Mouse (Mus musculus) MEL (cell line): Measurements from ENCODE around the gene Fbxw7. TPM values are rescaled to one million over a fixed set of nuclear protein-coding genes. Genes with fewer than 3 reads are reported as not detected.
A peak's percentile ranks its signal among the peaks of the same experiment; 100 is the strongest.

Experiments
- DNase-seq: peaks from one replicate; pipeline ENCODE4 v3.0.0; 2011; ENCODE audit warnings: low read depth, low spot score
- H3K27ac ChIP-seq: 2 replicates; pipeline ENCODE4 v1.5.1; 2012; ENCODE audit warnings: low read depth, mild to moderate bottlenecking, control low read depth, low read length, moderate library complexity; ENCODE audit not compliant: control insufficient read depth
- H3K27me3 ChIP-seq, 2 experiments: fragments of 150-350 bp in 1 of 2; sonication (generic) in 1 of 2; 2 replicates each; pipeline ENCODE4 v1.6.1; 2012; ENCODE audit warnings: low read length in 2 of 2, mild to moderate bottlenecking in 2 of 2, improper control_type of control experiment in 1 of 2, moderate library complexity in 1 of 2; ENCODE audit not compliant: insufficient read depth in 2 of 2, control insufficient read depth in 1 of 2
- H3K36me3 ChIP-seq, 2 experiments: 2 replicates each; pipeline ENCODE4 v1.6.1; 2012 to 2014; ENCODE audit warnings: low read length in 2 of 2, improper control_type of control experiment in 1 of 2, inconsistent platforms in 1 of 2, mild to moderate bottlenecking in 1 of 2; ENCODE audit not compliant: insufficient read depth in 2 of 2, control insufficient read depth in 1 of 2
- H3K4me1 ChIP-seq, 2 experiments: fragments of 150-350 bp in 1 of 2; sonication (generic) in 1 of 2; 2 replicates each; pipeline ENCODE4 v1.6.1; 2012; ENCODE audit warnings: low read length in 2 of 2, improper control_type of control experiment in 1 of 2, mild to moderate bottlenecking in 1 of 2; ENCODE audit not compliant: insufficient read depth in 2 of 2, control insufficient read depth in 1 of 2
- H3K4me3 ChIP-seq, 2 experiments: fragments of 150-350 bp in 1 of 2; sonication (generic) in 1 of 2; 2 replicates each; pipeline ENCODE4 v1.5.1; 2012; ENCODE audit warnings: low read depth in 2 of 2, low read length in 2 of 2, mild to moderate bottlenecking in 2 of 2, moderate library complexity in 2 of 2, control low read depth in 1 of 2, improper control_type of control experiment in 1 of 2; ENCODE audit not compliant: control insufficient read depth in 1 of 2, insufficient read depth in 1 of 2
- H3K79me2 ChIP-seq: 2 replicates; pipeline ENCODE4 v1.6.1; 2012; ENCODE audit warnings: mild to moderate bottlenecking, low read length, moderate library complexity; ENCODE audit not compliant: control insufficient read depth, poor library complexity, insufficient read depth
- H3K9ac ChIP-seq: 2 replicates; pipeline ENCODE4 v1.6.1; 2012; ENCODE audit warnings: low read depth, mild to moderate bottlenecking, control low read depth, low read length, moderate library complexity; ENCODE audit not compliant: control insufficient read depth, poor library complexity, severe bottlenecking
- H3K9me3 ChIP-seq: fragments of 150-350 bp; sonication (generic); replicated peaks from 2 replicates; pipeline ENCODE4 v1.6.1; 2012; ENCODE audit warnings: mild to moderate bottlenecking, low read length, improper control_type of control experiment, moderate library complexity; ENCODE audit not compliant: insufficient read depth
- BHLHE40 ChIP-seq: IDR thresholded peaks from 2 replicates; pipeline ENCODE4 v1.6.1; 2012; ENCODE audit warnings: low read depth, mild to moderate bottlenecking, inconsistent platforms, low read length, improper control_type of control experiment, borderline replicate concordance
- ELF1 ChIP-seq: IDR thresholded peaks from 2 replicates; pipeline ENCODE4 v1.6.1; 2014; ENCODE audit warnings: low read depth, mild to moderate bottlenecking, inconsistent platforms, low read length, improper control_type of control experiment, moderate library complexity
- EP300 ChIP-seq, 2 experiments: IDR thresholded peaks; 2 replicates each; pipeline ENCODE4 v1.6.1; 2011; ENCODE audit warnings: improper control_type of control experiment in 2 of 2, low read length in 2 of 2, low read depth in 1 of 2, mild to moderate bottlenecking in 1 of 2
- ETS1 ChIP-seq: IDR thresholded peaks from 2 replicates; pipeline ENCODE4 v1.6.1; 2012; ENCODE audit warnings: low read depth, mild to moderate bottlenecking, inconsistent platforms, low read length, improper control_type of control experiment, moderate library complexity
- GABPA ChIP-seq: IDR thresholded peaks from 2 replicates; pipeline ENCODE4 v1.6.1; 2012; ENCODE audit warnings: low read depth, mild to moderate bottlenecking, inconsistent platforms, low read length, improper control_type of control experiment, moderate library complexity
- GATA1 ChIP-seq: IDR thresholded peaks from 2 replicates; pipeline ENCODE4 v1.6.1; 2011; ENCODE audit warnings: low read depth, low read length, improper control_type of control experiment
- HCFC1 ChIP-seq: IDR thresholded peaks from 2 replicates; pipeline ENCODE4 v1.6.1; 2012; ENCODE audit warnings: low read depth, mild to moderate bottlenecking, inconsistent platforms, low read length, improper control_type of control experiment, moderate library complexity
- JUND ChIP-seq: IDR thresholded peaks from 2 replicates; pipeline ENCODE4 v1.6.1; 2011; ENCODE audit warnings: low read depth, mild to moderate bottlenecking, improper control_type of control experiment, low read length
- MAFK ChIP-seq: IDR thresholded peaks from 2 replicates; pipeline ENCODE4 v1.6.1; 2011; ENCODE audit warnings: low read depth, mild to moderate bottlenecking, low read length, improper control_type of control experiment, borderline replicate concordance
- MEF2A ChIP-seq: IDR thresholded peaks from 2 replicates; pipeline ENCODE4 v1.6.1; 2014; ENCODE audit warnings: low read depth, mild to moderate bottlenecking, inconsistent platforms, low read length, improper control_type of control experiment; ENCODE audit not compliant: poor library complexity, insufficient replicate concordance, severe bottlenecking; ENCODE audit errors: extremely low read depth
- RAD21 ChIP-seq: IDR thresholded peaks from 2 replicates; pipeline ENCODE4 v1.6.1; 2011; ENCODE audit warnings: mild to moderate bottlenecking, low read depth, low read length, improper control_type of control experiment
- RCOR1 ChIP-seq: IDR thresholded peaks from 2 replicates; pipeline ENCODE4 v1.6.1; 2012; ENCODE audit warnings: low read depth, mild to moderate bottlenecking, inconsistent platforms, low read length, improper control_type of control experiment
- UBTF ChIP-seq: IDR thresholded peaks from 2 replicates; pipeline ENCODE4 v1.6.1; 2012; ENCODE audit warnings: low read depth, mild to moderate bottlenecking, inconsistent platforms, low read length, improper control_type of control experiment, moderate library complexity, borderline replicate concordance; ENCODE audit not compliant: insufficient read depth
- USF2 ChIP-seq, 2 experiments: IDR thresholded peaks; 2 replicates each; pipeline ENCODE4 v1.6.1; 2011 to 2012; ENCODE audit warnings: improper control_type of control experiment in 2 of 2, low read length in 2 of 2, borderline replicate concordance in 1 of 2, inconsistent platforms in 1 of 2, low read depth in 1 of 2, mild to moderate bottlenecking in 1 of 2; ENCODE audit not compliant: insufficient read depth in 1 of 2
- ZC3H11A ChIP-seq: IDR thresholded peaks from 2 replicates; pipeline ENCODE4 v1.6.1; 2012; ENCODE audit warnings: low read depth, mild to moderate bottlenecking, inconsistent platforms, low read length, improper control_type of control experiment
- polyA plus RNA-seq, 2 experiments: library from polyadenylated mRNA; stranded (reverse) in 1 of 2; unstranded in 1 of 2; fragments of >175 nt in 1 of 2; fragments of >200 nt in 1 of 2; gene quantifications; 2 replicates each; pipeline versions ENCODE4 v1.2.1 to v1.2.4; 2012; ENCODE audit warnings: low replicate concordance in 2 of 2, low read depth in 1 of 2; ENCODE audit not compliant: insufficient read length in 2 of 2, insufficient read depth in 1 of 2, missing spikeins in 1 of 2
- total RNA-seq: library from RNA; depleted of rRNA; stranded (reverse); fragments of 300-350 nt; gene quantifications from 2 replicates; pipeline ENCODE4 v1.2.3, GENCODE M21; 2012

Gene Fbxw7
- total and polyA plus RNA-seq, 3 experiments: 11.8 to 14.5 TPM; not detected in 1

DNA sequence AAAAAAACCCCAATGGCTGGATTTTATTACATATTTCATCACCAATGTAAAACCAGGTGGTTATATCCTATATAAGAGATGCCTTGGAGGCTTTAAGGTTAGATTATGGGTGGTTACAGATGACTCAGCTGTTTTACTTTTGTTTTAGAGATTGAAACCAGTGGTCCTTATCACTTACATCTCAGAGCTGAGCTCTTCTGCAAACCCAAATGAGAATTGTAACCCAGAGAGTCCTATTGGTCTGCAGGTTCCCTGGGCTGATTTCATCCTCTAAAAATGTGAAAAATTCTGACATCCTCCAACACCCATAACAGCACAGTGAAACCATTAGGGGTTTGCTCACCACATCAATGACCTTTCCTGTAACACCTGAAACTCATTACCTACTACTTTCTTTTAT is 6.2 kb upstream of the Fbxw7 start:
- H3K27me3 ChIP-seq: no peaks in the 10 kb centered on the region
- TF ChIP-seq EP300 (IDR thresholded peaks at IDR 0.05; ENCODE audit: low read depth in 1 of 2, low read length in 2 of 2) (0 out of 4 replicates have a peak, but pooled peaks of 1 of the 2 experiments have one; percentile 17), ETS1 (peak; percentile 28; the same call in 1 of the 2 replicates), UBTF (no peak), ZC3H11A (no peak), GATA1 (peak; percentile 39), MEF2A (no peak), USF2 (IDR thresholded peaks at IDR 0.05; ENCODE audit: borderline replicate concordance in 1 of 2, insufficient read depth in 1 of 2, low read depth in 1 of 2, low read length in 2 of 2) (no peak), MAFK (peak; percentile 56; the same call in 1 of the 2 replicates), GABPA (no peak; the same call in 1 of the 2 replicates), RAD21 (no peak)
- H3K27ac ChIP-seq: no peak overlapping the region
- H3K9ac ChIP-seq: no peak overlapping the region
- peaks cover 4 to 24% of the 10 kb centered on the region in 2 experiments for H3K4me1 ChIP-seq
- DNase-seq: no peak
- no peaks in the 10 kb centered on the region for H3K9me3 ChIP-seq
- peaks cover 0 to 21% of the 10 kb centered on the region in 2 experiments; a peak in 2 of 4 replicates for H3K36me3 ChIP-seq
- peaks cover 2% of the 10 kb centered on the region; the same call in 1 of the 2 replicates for H3K79me2 ChIP-seq
- H3K4me3 ChIP-seq: no peak overlapping the region

DNA sequence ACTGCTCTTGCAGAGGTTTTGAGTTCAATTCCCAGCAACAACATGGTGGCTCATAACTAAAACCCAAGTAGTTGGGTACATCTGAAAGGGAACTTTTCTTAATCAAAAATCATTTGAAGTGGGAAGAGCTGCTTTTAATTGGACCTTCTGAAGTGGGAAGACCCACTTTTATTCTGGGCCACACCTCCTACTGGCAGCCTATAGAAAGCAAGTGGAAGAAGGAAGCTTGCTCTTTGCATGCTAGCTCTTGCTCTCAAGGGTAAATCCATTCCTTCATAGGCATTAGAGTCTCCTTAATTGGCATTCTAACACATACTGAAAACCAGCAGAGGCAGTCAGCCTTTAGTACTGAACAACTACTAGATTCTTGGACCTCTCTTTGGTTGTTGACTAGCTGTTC is 4.3 kb upstream of the Fbxw7 start:
- Histone ChIP-seq H3K4me1 (peaks cover 4 to 18% of the 10 kb centered on the region in 2 experiments), H3K27ac (no peak overlapping the region), H3K27me3 (no peaks in the 10 kb centered on the region), H3K9ac (no peak overlapping the region), H3K36me3 (peaks cover 0 to 18% of the 10 kb centered on the region in 2 experiments; a peak in 2 of 4 replicates), H3K79me2 (peaks cover 17% of the 10 kb centered on the region), H3K4me3 (no peak overlapping the region), H3K9me3 (no peaks in the 10 kb centered on the region)
- DNase-seq: peak; percentile 50
- TF ChIP-seq BHLHE40: no peak
- TF ChIP-seq ELF1: no peak
- no peak for TF ChIP-seq HCFC1
- TF ChIP-seq RCOR1: no peak
- no peak for TF ChIP-seq JUND
- TF ChIP-seq GABPA: no peak
